Mouse (Mus musculus) liver, embryonic 12.5 days (tissue): ENCODE results near the gene Tagap. TPM values are rescaled to one million over a fixed set of nuclear protein-coding genes. Genes with fewer than 3 reads are reported as not detected.

Experiments used
- ATAC-seq: fragments of 200-750 bp; cut with Nextera tagmentation; 2 replicates; pipeline ENCODE4 v1.8.0; 2017; ENCODE audit warnings: moderate number of reproducible peaks, mild to moderate bottlenecking, moderate library complexity
- H3K27ac ChIP-seq: fragments of 300-500 bp; sonication (generic); 2 replicates; pipeline ENCODE4 v1.5.1; 2016; ENCODE audit warnings: mild to moderate bottlenecking
- H3K27me3 ChIP-seq: fragments of 300-500 bp; sonication (generic); replicated peaks from 2 replicates; pipeline ENCODE4 v1.6.1; 2016; ENCODE audit warnings: mild to moderate bottlenecking, moderate library complexity
- H3K36me3 ChIP-seq: fragments of 300-500 bp; sonication (generic); 2 replicates; pipeline ENCODE4 v1.6.1; 2016; ENCODE audit warnings: mild to moderate bottlenecking, moderate library complexity
- H3K4me1 ChIP-seq: fragments of 300-500 bp; sonication (generic); 2 replicates; pipeline ENCODE4 v1.6.1; 2016
- H3K4me2 ChIP-seq: fragments of 300-500 bp; sonication (generic); 2 replicates; pipeline ENCODE4 v1.6.1; 2016; ENCODE audit warnings: mild to moderate bottlenecking, moderate library complexity
- H3K4me3 ChIP-seq: fragments of 300-500 bp; sonication (generic); 2 replicates; pipeline ENCODE4 v1.5.1; 2016; ENCODE audit warnings: mild to moderate bottlenecking, moderate library complexity
- H3K9ac ChIP-seq: fragments of 300-500 bp; sonication (generic); 2 replicates; pipeline ENCODE4 v1.6.1; 2016; ENCODE audit warnings: mild to moderate bottlenecking, moderate library complexity
- H3K9me3 ChIP-seq: fragments of 300-500 bp; sonication (generic); replicated peaks from 2 replicates; pipeline ENCODE4 v1.6.1; 2016; ENCODE audit warnings: mild to moderate bottlenecking, moderate library complexity
- WGBS: fragments of 180-500 bp; shearing (Covaris S2); methylation state at CpG from one replicate; pipeline ENCODE4 v1.1.7; 2016; ENCODE audit not compliant: insufficient replicate concordance; 5-methylcytosine and 5-hydroxymethylcytosine counted together
- polyA plus RNA-seq: library from polyadenylated mRNA; unstranded; fragments of >200 nt; fragmentation: Nextera tagmentation; extraction: Ambion mirVana; gene quantifications from 2 replicates; pipeline ENCODE4 v1.2.1, GENCODE M21; 2016

Gene Tagap
- polyA plus RNA-seq: 0.73 and 1.1 TPM in 2 replicates

GRCm38 (mm10) chr17:7925413-7926160, at the start of gene Tagap:
Gene Tagap, plus strand, starts transcription at chr17:7926000.
- WGBS: 41% methylated on average over 13 of the region's 13 CpGs
- no peaks in the 10 kb centered on the region for H3K36me3 ChIP-seq
- H3K27ac ChIP-seq: no peak within 1 kb of the TSS
- no peak for ATAC-seq
- no peak within 1 kb of the TSS for H3K9ac ChIP-seq
- no peaks in the 10 kb centered on the region for H3K4me1 ChIP-seq
- no peak within 1 kb of the TSS for H3K4me2 ChIP-seq
- H3K4me3 ChIP-seq: no peak within 1 kb of the TSS
- H3K9me3 ChIP-seq: no peaks in the 10 kb centered on the region
- no peaks in the 10 kb centered on the region for H3K27me3 ChIP-seq

- WGBS: 84% methylated on average over 13 of the region's 13 CpGs
- H3K9ac ChIP-seq: no peak overlapping the region
- H3K4me2 ChIP-seq: no peak overlapping the region
- H3K27ac ChIP-seq: no peak overlapping the region
- H3K36me3 ChIP-seq: no peaks in the 10 kb centered on the region
- H3K9me3 ChIP-seq: no peaks in the 10 kb centered on the region
- no peaks in the 10 kb centered on the region for H3K27me3 ChIP-seq
- H3K4me1 ChIP-seq: no peaks in the 10 kb centered on the region
- ATAC-seq: no peak
- H3K4me3 ChIP-seq: no peak overlapping the region
Observed at GRCm38 (mm10) chr17:7876541-7876940, 49.3 kb upstream of the Tagap start.

GRCm38 (mm10) chr17:7877191-7877764, 48.5 kb upstream of the Tagap start:
- Histone ChIP-seq H3K27ac (no peak overlapping the region), H3K36me3 (no peaks in the 10 kb centered on the region), H3K4me1 (no peaks in the 10 kb centered on the region), H3K9me3 (no peaks in the 10 kb centered on the region), H3K4me2 (no peak overlapping the region), H3K4me3 (no peak overlapping the region), H3K27me3 (no peaks in the 10 kb centered on the region), H3K9ac (no peak overlapping the region)
- ATAC-seq: no peak
- WGBS: 31% methylated on average over 7 of the region's 7 CpGs

GRCm38 (mm10) chr17:7877878-7878277, 47.9 kb upstream of the Tagap start:
- no peak overlapping the region for H3K4me2 ChIP-seq
- no peak for ATAC-seq
- H3K4me3 ChIP-seq: no peak overlapping the region
- H3K9ac ChIP-seq: no peak overlapping the region
- H3K27ac ChIP-seq: no peak overlapping the region
- no peaks in the 10 kb centered on the region for H3K27me3 ChIP-seq
- no peaks in the 10 kb centered on the region for H3K36me3 ChIP-seq
- 34% methylated on average over 2 of the region's 2 CpGs for WGBS
- H3K9me3 ChIP-seq: no peaks in the 10 kb centered on the region
- H3K4me1 ChIP-seq: no peaks in the 10 kb centered on the region

GRCm38 (mm10) chr17:7879529-7879928, 46.3 kb upstream of the Tagap start:
- ATAC-seq: no peak
- 62% methylated on average over 4 of the region's 4 CpGs for WGBS

GRCm38 (mm10) chr17:7883126-7883525, 42.7 kb upstream of the Tagap start:
- 72% methylated on average over 11 of the region's 11 CpGs for WGBS
- Histone ChIP-seq H3K27ac (no peak overlapping the region), H3K4me3 (no peak overlapping the region), H3K9me3 (no peaks in the 10 kb centered on the region), H3K27me3 (no peaks in the 10 kb centered on the region), H3K9ac (no peak overlapping the region), H3K36me3 (no peaks in the 10 kb centered on the region), H3K4me2 (no peak overlapping the region), H3K4me1 (no peaks in the 10 kb centered on the region)
- ATAC-seq: no peak

More at GRCm38 (mm10) chr17:7879529-7879928, 46.3 kb upstream of the Tagap start:
- H3K9ac ChIP-seq: no peak overlapping the region
- H3K4me2 ChIP-seq: no peak overlapping the region
- H3K4me3 ChIP-seq: no peak overlapping the region
- H3K27ac ChIP-seq: no peak overlapping the region
- no peaks in the 10 kb centered on the region for H3K9me3 ChIP-seq
- no peaks in the 10 kb centered on the region for H3K4me1 ChIP-seq
- no peaks in the 10 kb centered on the region for H3K27me3 ChIP-seq
- no peaks in the 10 kb centered on the region for H3K36me3 ChIP-seq

- WGBS: 59% methylated on average over 10 of the region's 10 CpGs
- H3K27me3 ChIP-seq: no peaks in the 10 kb centered on the region
- H3K9ac ChIP-seq: no peak overlapping the region
- no peak for ATAC-seq
- H3K9me3 ChIP-seq: no peaks in the 10 kb centered on the region
- H3K4me3 ChIP-seq: no peak overlapping the region
- H3K36me3 ChIP-seq: no peaks in the 10 kb centered on the region
- H3K4me1 ChIP-seq: no peaks in the 10 kb centered on the region
- H3K27ac ChIP-seq: no peak overlapping the region
- H3K4me2 ChIP-seq: no peak overlapping the region
Observed at GRCm38 (mm10) chr17:7884606-7885005, 41.2 kb upstream of the Tagap start.

- Histone ChIP-seq H3K36me3 (no peaks in the 10 kb centered on the region), H3K4me1 (no peaks in the 10 kb centered on the region), H3K4me3 (no peak overlapping the region), H3K27ac (no peak overlapping the region), H3K4me2 (no peak overlapping the region), H3K27me3 (no peaks in the 10 kb centered on the region), H3K9ac (no peak overlapping the region), H3K9me3 (no peaks in the 10 kb centered on the region)
- WGBS: 69% methylated on average over 20 of the region's 20 CpGs
- no peak for ATAC-seq
Observed at GRCm38 (mm10) chr17:7887071-7887815, 38.6 kb upstream of the Tagap start.

- H3K9me3 ChIP-seq: no peaks in the 10 kb centered on the region
- H3K4me1 ChIP-seq: no peaks in the 10 kb centered on the region
- no peaks in the 10 kb centered on the region for H3K27me3 ChIP-seq
- H3K9ac ChIP-seq: no peak overlapping the region
- WGBS: 59% methylated on average over 6 of the region's 6 CpGs
- H3K4me2 ChIP-seq: no peak overlapping the region
- H3K4me3 ChIP-seq: no peak overlapping the region
- H3K27ac ChIP-seq: no peak overlapping the region
- no peak for ATAC-seq
- H3K36me3 ChIP-seq: no peaks in the 10 kb centered on the region
Observed at GRCm38 (mm10) chr17:7888291-7888690, 37.5 kb upstream of the Tagap start.

GRCm38 (mm10) chr17:7889026-7889425, 36.8 kb upstream of the Tagap start:
- WGBS: 28% methylated on average over 9 of the region's 9 CpGs
- H3K27me3 ChIP-seq: no peaks in the 10 kb centered on the region
- H3K4me3 ChIP-seq: no peak overlapping the region
- no peaks in the 10 kb centered on the region for H3K4me1 ChIP-seq
- H3K9ac ChIP-seq: no peak overlapping the region
- H3K4me2 ChIP-seq: no peak overlapping the region
- H3K9me3 ChIP-seq: no peaks in the 10 kb centered on the region
- ATAC-seq: no peak
- no peak overlapping the region for H3K27ac ChIP-seq
- H3K36me3 ChIP-seq: no peaks in the 10 kb centered on the region

GRCm38 (mm10) chr17:7892676-7893075, 33.1 kb upstream of the Tagap start:
- H3K4me2 ChIP-seq: no peak overlapping the region
- H3K27ac ChIP-seq: no peak overlapping the region
- ATAC-seq: no peak
- 61% methylated on average over 8 of the region's 8 CpGs for WGBS
- H3K9ac ChIP-seq: no peak overlapping the region
- no peaks in the 10 kb centered on the region for H3K9me3 ChIP-seq
- H3K4me3 ChIP-seq: no peak overlapping the region
- H3K36me3 ChIP-seq: no peaks in the 10 kb centered on the region
- no peaks in the 10 kb centered on the region for H3K27me3 ChIP-seq
- no peaks in the 10 kb centered on the region for H3K4me1 ChIP-seq

- H3K27me3 ChIP-seq: no peaks in the 10 kb centered on the region
- no peaks in the 10 kb centered on the region for H3K4me1 ChIP-seq
- 55% methylated on average over 3 of the region's 3 CpGs for WGBS
Observed at GRCm38 (mm10) chr17:7894094-7894493, 31.7 kb upstream of the Tagap start.

More at GRCm38 (mm10) chr17:7894094-7894493, 31.7 kb upstream of the Tagap start:
- Histone ChIP-seq H3K4me2 (no peak overlapping the region), H3K4me3 (no peak overlapping the region), H3K9ac (no peak overlapping the region), H3K27ac (no peak overlapping the region), H3K36me3 (no peaks in the 10 kb centered on the region), H3K9me3 (no peaks in the 10 kb centered on the region)
- ATAC-seq: no peak
